Mouse (Mus musculus) ES-E14 (cell line): Measurements from ENCODE around the gene Pak6.

Experiments used
- CHD2 ChIP-seq: IDR thresholded peaks from 2 replicates; pipeline ENCODE4 v1.6.1; 2014; ENCODE audit warnings: mild to moderate bottlenecking, low read depth, low read length, inconsistent platforms
- HCFC1 ChIP-seq: IDR thresholded peaks from 2 replicates; pipeline ENCODE4 v1.6.1; 2012; ENCODE audit warnings: low read length, inconsistent platforms, borderline replicate concordance; ENCODE audit not compliant: insufficient read depth
- MAFK ChIP-seq: IDR thresholded peaks from 2 replicates; pipeline ENCODE4 v1.6.1; 2014; ENCODE audit warnings: mild to moderate bottlenecking, low read depth, low read length, inconsistent platforms; ENCODE audit not compliant: insufficient read depth
- ZC3H11A ChIP-seq: IDR thresholded peaks from 2 replicates; pipeline ENCODE4 v1.6.1; 2012; ENCODE audit warnings: low read depth, mild to moderate bottlenecking, inconsistent platforms, low read length, borderline replicate concordance
- ZNF384 ChIP-seq: IDR thresholded peaks from 2 replicates; pipeline ENCODE4 v1.6.1; 2012; ENCODE audit warnings: low read depth, low read length, inconsistent platforms

- no peak for TF ChIP-seq HCFC1
- TF ChIP-seq ZNF384, result no peak
- TF ChIP-seq MAFK, result no peak
- no peak for TF ChIP-seq ZC3H11A
- TF ChIP-seq CHD2, result no peak
Measured at GRCm38 (mm10) chr2:118714230-118714629, 51.1 kb downstream of the Pak6 start.
